Mouse (Mus musculus) layer of hippocampus, adult 8-10 months (tissue): Measurements from ENCODE around the gene Bach2. TPM values are rescaled to one million over a fixed set of nuclear protein-coding genes. Genes with fewer than 3 reads are reported as not detected.

Experiments used
- DNase-seq, 2 experiments: peaks; one replicate each; pipeline ENCODE4 v3.0.0; 2022; ENCODE audit warnings: low spot score in 2 of 2
- total RNA-seq, 4 experiments: library from RNA; stranded (reverse); gene quantifications; 2 replicates each; pipeline ENCODE4 v1.2.4; 2022

Gene Bach2
- total RNA-seq, 4 experiments from 2014 or later: 15.1 to 17.9 (median 17.0) TPM

GRCm38 (mm10) chr4:32326860-32327259 is 88.3 kb downstream of the Bach2 start:
- no peak for DNase-seq

GRCm38 (mm10) chr4:32327626-32328025 is 89.0 kb downstream of the Bach2 start:
- DNase-seq: no peak

GRCm38 (mm10) chr4:32328561-32328960 is 90.0 kb downstream of the Bach2 start:
- DNase-seq: no peak

GRCm38 (mm10) chr4:32330584-32331314 is 92.1 kb downstream of the Bach2 start:
- DNase-seq: no peak

- no peak for DNase-seq
Measured at GRCm38 (mm10) chr4:32332028-32332427, 93.4 kb downstream of the Bach2 start.

- DNase-seq: no peak
Measured at GRCm38 (mm10) chr4:32334131-32334530, 95.5 kb downstream of the Bach2 start.

- no peak for DNase-seq
Measured at GRCm38 (mm10) chr4:32334765-32335164, 96.2 kb downstream of the Bach2 start.

GRCm38 (mm10) chr4:32335659-32336058 is 97.1 kb downstream of the Bach2 start:
- DNase-seq: no peak

- DNase-seq: no peak
Measured at GRCm38 (mm10) chr4:32336642-32337041, 98.0 kb downstream of the Bach2 start.

GRCm38 (mm10) chr4:32337638-32338037 is 99.0 kb downstream of the Bach2 start:
- no peak for DNase-seq

- no peak for DNase-seq
Measured at GRCm38 (mm10) chr4:32338451-32338850, 99.8 kb downstream of the Bach2 start.

- no peak for DNase-seq
Measured at GRCm38 (mm10) chr4:32340844-32341243, 102.2 kb downstream of the Bach2 start.

- no peak for DNase-seq
Measured at GRCm38 (mm10) chr4:32342269-32342668, 103.7 kb downstream of the Bach2 start.

- no peak for DNase-seq
Measured at GRCm38 (mm10) chr4:32343256-32344165, 104.9 kb downstream of the Bach2 start.

GRCm38 (mm10) chr4:32344276-32344675 is 105.7 kb downstream of the Bach2 start:
- DNase-seq: no peak

GRCm38 (mm10) chr4:32347202-32347601 is 108.6 kb downstream of the Bach2 start:
- DNase-seq: no peak

- no peak for DNase-seq
Measured at GRCm38 (mm10) chr4:32347711-32348110, 109.1 kb downstream of the Bach2 start.

GRCm38 (mm10) chr4:32349361-32349760 is 110.8 kb downstream of the Bach2 start:
- DNase-seq: no peak

GRCm38 (mm10) chr4:32351236-32351635 is 112.6 kb downstream of the Bach2 start:
- no peak for DNase-seq

GRCm38 (mm10) chr4:32351661-32352246 is 113.2 kb downstream of the Bach2 start:
- DNase-seq: no peak

- no peak for DNase-seq
Measured at GRCm38 (mm10) chr4:32352442-32352841, 113.8 kb downstream of the Bach2 start.

- no peak for DNase-seq
Measured at GRCm38 (mm10) chr4:32352842-32353241, 114.2 kb downstream of the Bach2 start.
